Mouse (Mus musculus) left cerebral cortex, postnatal 10 days (tissue): ENCODE results near the gene Tlx2. TPM values are rescaled to one million over a fixed set of nuclear protein-coding genes. Genes with fewer than 3 reads are reported as not detected.

ENCODE experiments used
- DNase-seq, 2 experiments: peaks; one replicate each; pipeline ENCODE4 v3.0.0; 2021 to 2022; ENCODE audit warnings: low spot score in 2 of 2, mixed read lengths in 1 of 2; ENCODE audit errors: extremely low spot score in 1 of 2
- intact Hi-C: fragments of 180-260 bp; cut with DNase I; formaldehyde crosslinking; loops from one replicate; pipeline ENCODE4 v1.15.1; 2025
- microRNA-seq: library from miRNA; unstranded; fragments of <30 nt; microRNA quantifications from one replicate; pipeline ENCODE4 v1.2.0, GENCODE M21; 2022
- total RNA-seq, 2 experiments: library from RNA; stranded (reverse); gene quantifications; 2 replicates each; pipeline ENCODE4 v1.2.3; 2021

Tlx2 gene
- total RNA-seq, 2 experiments from 2014 or later: not detected

DNA sequence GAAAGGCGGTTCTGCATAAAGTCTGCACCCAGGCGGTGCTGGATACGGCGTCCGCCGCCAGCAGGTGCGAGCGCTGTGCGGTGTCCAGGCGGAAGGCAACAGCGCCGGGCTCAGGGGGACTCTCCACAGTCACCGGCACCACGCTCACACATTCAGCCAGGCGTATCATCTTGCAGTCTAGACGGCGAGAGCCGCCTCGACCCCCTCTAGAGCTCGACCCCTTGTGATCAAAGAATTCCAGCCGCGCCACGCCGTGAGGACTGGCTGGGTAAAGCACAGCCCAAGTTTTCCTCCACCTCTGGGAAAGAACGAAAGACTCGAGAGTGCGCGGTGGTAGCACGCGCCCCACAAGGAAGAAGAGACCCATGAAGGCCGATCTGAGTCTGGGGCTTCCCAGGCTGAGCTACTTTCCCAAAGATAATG is 37.3 kb downstream of the Tlx2 start:
- no peak for DNase-seq
- intact Hi-C loops: loop anchor here (5.0 kb wide), 1 partner anchor 35 kb away; no protein-coding TSS in a partner anchor

DNA sequence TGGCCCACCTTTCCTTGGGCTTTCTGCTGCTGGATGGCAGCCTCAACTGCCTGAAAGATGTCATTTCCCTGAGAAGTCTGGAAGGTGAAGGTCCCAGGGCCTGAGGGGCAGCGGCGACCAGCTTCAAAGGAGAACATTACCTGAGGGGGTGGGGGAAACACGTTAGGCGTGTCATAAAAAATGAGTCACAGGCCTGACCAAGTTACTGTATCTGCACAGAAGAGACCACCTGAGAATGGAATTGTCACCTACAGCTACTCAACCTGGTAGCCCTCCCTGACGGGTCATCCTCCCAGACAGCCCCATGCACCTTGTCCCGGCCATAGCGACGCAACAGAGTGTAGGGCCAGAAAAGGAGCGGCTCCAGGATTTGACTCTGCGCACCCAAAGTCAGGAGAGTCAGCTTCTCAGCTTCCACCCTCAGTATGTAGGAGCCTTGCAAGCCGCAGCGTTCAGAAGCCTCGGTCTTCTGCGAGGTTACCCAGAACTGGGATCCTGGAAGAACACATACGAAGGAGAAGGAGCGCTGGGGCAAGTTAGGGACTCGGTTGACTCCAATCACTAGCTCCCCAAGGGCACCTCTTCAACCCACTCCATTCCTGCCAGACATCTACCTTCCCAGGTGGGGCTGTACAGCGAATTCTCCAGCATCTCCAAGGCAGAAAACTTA is 38.0 kb downstream of the Tlx2 start:
- no peak for DNase-seq
- intact Hi-C loops: loop anchor here (5.0 kb wide), 1 partner anchor 35 kb away; no protein-coding TSS in a partner anchor

GRCm38 (mm10) chr6:83031111-83031510 is 39.0 kb downstream of the Tlx2 start:
- DNase-seq: no peak
- intact Hi-C loops: loop anchor here (5.0 kb wide), 1 partner anchor 34 kb away; no protein-coding TSS in a partner anchor

GRCm38 (mm10) chr6:83029777-83030176 is 40.3 kb downstream of the Tlx2 start:
- DNase-seq: no peak
- intact Hi-C loops: loop anchor here (5.0 kb wide), 1 partner anchor 32 kb away; no protein-coding TSS in a partner anchor

GRCm38 (mm10) chr6:83027706-83028105 is 42.4 kb downstream of the Tlx2 start:
- intact Hi-C loops: no loop called here
- DNase-seq: no peak

DNA sequence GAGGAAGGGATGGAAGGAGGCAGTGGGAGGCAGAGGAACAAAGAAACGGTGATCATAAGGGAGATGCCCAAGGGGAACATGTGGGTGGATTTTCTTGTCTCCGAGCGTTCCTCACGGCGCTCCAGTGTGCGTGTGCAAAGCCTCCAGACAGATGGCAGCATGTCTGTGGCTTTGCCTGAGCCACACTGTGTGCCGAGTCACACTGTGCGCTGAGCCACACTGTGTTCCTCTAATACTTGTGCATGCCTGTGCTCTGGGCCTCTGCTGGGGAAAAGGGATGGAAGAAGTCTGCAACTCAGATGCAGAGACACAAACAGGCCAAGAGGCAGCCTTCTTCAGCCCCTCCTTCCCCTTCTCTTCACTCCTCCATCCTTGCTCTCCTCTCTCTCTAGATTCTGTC is 42.8 kb downstream of the Tlx2 start:
- DNase-seq: no peak
- intact Hi-C loops: no loop called here

DNA sequence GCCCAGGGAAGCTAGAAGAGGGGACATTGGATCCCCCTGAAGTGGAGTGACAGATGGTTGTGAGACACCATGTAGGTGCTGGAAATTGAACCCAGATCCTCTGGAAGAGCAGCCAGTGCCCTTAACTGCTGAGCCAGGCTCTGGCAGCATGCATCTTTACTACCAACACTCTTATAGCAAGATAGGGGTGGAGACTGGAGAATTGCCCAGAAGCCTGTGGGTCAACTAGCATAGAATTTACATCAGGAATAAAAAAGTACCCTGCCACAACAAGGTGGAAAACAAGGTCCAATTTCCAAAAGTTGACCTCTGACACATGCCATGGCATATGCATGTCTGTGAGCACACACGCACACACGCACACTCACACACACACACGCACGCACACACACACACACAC is 44.9 kb downstream of the Tlx2 start:
- DNase-seq: no peak
- intact Hi-C loops: no loop called here

DNA sequence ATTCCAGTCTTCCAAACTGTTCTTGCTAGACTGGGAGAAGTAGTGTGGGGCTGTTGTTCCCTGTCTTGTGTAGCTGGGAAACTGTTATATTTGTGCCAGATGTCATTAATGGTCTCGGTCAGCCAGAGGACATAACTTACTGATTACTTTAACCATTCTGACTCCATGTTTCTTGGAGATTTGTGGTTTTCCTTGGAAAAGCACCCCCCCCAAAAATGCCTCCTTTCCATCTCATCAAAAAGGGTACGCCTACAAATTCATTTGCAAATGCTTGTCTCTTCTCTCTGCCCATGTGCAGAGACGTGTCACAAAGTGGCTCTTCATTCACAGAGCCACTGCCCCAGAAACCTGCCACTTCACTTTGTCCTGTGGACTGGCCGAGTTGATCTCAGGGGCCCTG is 45.7 kb downstream of the Tlx2 start:
- intact Hi-C loops: no loop called here
- DNase-seq: no peak

GRCm38 (mm10) chr6:83023786-83024185 is 46.3 kb downstream of the Tlx2 start:
- no peak for DNase-seq
- intact Hi-C loops: no loop called here

GRCm38 (mm10) chr6:83023008-83023407 is 47.1 kb downstream of the Tlx2 start:
- intact Hi-C loops: no loop called here
- no peak for DNase-seq

- intact Hi-C loops: no loop called here
- no peak for DNase-seq
Measured at GRCm38 (mm10) chr6:83020836-83021593, 49.1 kb downstream of the Tlx2 start.

DNA sequence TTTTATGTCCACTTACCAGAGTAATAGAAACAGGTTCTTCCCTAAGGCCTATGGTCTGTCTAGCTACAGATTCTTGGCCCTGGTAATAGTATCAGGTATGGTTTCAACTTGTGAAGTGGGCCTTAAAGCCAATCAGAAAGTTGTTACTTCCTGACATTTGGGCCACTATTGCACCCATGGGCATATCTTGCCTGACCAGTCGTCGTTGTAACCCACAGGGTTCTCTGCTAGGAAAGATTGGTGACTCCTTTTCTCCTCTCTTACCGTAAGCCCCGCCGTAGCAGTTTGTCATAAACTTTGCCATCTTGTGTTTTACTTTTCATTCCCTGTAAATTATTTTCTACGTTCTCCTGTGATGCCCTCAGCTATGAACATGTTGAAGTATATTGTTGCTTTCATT is 50.0 kb downstream of the Tlx2 start:
- intact Hi-C loops: no loop called here
- no peak for DNase-seq

DNA sequence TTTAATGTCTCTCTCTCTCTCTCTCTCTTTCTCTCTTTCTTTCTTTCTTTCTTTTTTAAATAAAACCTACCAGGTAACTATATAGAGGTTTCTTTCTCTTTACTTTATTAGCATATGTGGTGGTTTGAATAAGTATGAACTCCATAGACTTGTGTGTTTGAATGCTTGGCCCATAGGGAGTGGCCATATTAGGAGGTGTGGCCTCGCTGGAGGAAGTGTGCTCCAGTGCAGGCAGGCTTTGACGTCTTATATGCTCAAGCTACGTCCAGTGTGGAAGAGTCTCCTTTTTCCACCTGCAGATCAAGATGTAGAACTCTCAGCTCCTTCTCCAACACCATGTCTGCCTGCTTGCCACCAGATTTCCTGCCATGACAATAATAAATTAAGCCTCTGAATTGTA is 51.0 kb downstream of the Tlx2 start:
- no peak for DNase-seq
- intact Hi-C loops: no loop called here

Small RNA genes within 50 kb of the gene (microRNA-seq; reads per million reads assigned to microRNA genes)
- gene Mir3470a (not detected), gene Mir7040 (not detected)

Other genes with a start within 250 kb of the Tlx2 start
- gene Sema4f, start 130.5 kb downstream of the Tlx2 start, total RNA-seq: 10 to 100 TPM; 45.5 to 47.5 TPM
- not detected for gene M1ap, start 123.4 kb downstream of the Tlx2 start, total RNA-seq
- gene Dok1, start 36.8 kb downstream of the Tlx2 start, total RNA-seq: 1 to 10 TPM; 1.8 to 2.1 TPM
- gene Loxl3, start 36.1 kb downstream of the Tlx2 start, total RNA-seq: 1 to 10 TPM; 1.8 to 4.0 TPM
- gene Aup1, start 15.8 kb downstream of the Tlx2 start, total RNA-seq: 10 to 100 TPM; 97.9 to 99.8 TPM
- gene Htra2, start 15.0 kb downstream of the Tlx2 start, total RNA-seq: 10 to 100 TPM; 66.5 to 68.0 TPM
- gene Dqx1, start 12.4 kb downstream of the Tlx2 start, total RNA-seq: under 1 TPM; 0.19 to 0.41 TPM
- gene Pcgf1, start 7.6 kb upstream of the Tlx2 start, total RNA-seq: 10 to 100 TPM; 19.1 to 19.6 TPM
- under 1 TPM in 1 of 2 experiments, not detected in 1; 0.69 TPM for gene Lbx2, start 16.1 kb upstream of the Tlx2 start, total RNA-seq
- gene Ccdc142, start 31.3 kb upstream of the Tlx2 start, total RNA-seq: 1 to 10 TPM; 7.7 to 9.4 TPM
- gene Gm42688, start 31.3 kb upstream of the Tlx2 start, total RNA-seq: 1 to 10 TPM; 6.3 to 6.5 TPM
- gene Mrpl53, start 38.7 kb upstream of the Tlx2 start, total RNA-seq: 10 to 100 TPM; 58.7 to 63.5 TPM
- 10 to 100 TPM; 27.9 to 31.8 TPM for gene Mogs, start 45.2 kb upstream of the Tlx2 start, total RNA-seq
- gene Wbp1, start 51.3 kb upstream of the Tlx2 start, total RNA-seq: 10 to 100 TPM; 50.4 to 54.7 TPM
- 10 to 100 TPM; 19.9 to 23.2 TPM for gene Ino80b, start 55.1 kb upstream of the Tlx2 start, total RNA-seq
- 10 to 100 TPM; 30.3 to 34.4 TPM for gene Rtkn, start 65.2 kb upstream of the Tlx2 start, total RNA-seq
- gene Wdr54, start 86.1 kb upstream of the Tlx2 start, total RNA-seq: 10 to 100 TPM; 28.0 to 29.4 TPM
- gene 1700003E16Rik, start 86.1 kb upstream of the Tlx2 start, total RNA-seq: 10 to 100 TPM; 28.5 to 29.0 TPM
- 100 to 1,000 TPM; 351 to 353 TPM for gene Dctn1, start 95.6 kb upstream of the Tlx2 start, total RNA-seq
- under 1 TPM; 0.71 to 0.75 TPM for gene Slc4a5, start 149.5 kb upstream of the Tlx2 start, total RNA-seq